Mouse (Mus musculus) ES-CJ7 (cell line): ENCODE data around the gene Gm5941.
"Not testable (repeated sequence)": the region's sequence is repeated elsewhere in the genome, so short reads cannot be mapped to it uniquely, and the experiment has no call there.

Experiments
- DNase-seq: peaks from one replicate; pipeline ENCODE4 v3.0.0; 2011; ENCODE audit warnings: low read depth, low spot score

Gm5941 gene

DNA sequence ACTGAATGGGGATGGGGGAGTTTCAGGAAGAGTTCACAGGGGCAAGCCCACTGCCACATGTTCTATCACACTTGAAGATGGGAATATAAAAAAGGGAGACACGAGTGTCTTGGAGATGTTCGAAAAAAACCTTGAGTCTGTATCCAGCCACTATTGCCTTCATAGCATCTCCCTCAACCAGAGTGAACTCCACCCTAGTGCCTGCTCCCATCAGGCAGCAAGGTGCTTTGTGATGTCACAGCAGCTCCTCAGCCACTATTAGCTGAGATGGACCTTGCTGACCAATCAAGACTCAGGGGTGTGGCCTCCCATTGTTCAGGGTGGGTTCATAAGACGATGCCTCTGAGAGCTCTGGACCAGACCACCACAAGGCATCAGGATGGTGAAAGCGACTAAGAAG, at the start of gene Gm5941:
TSS of gene Gm5941 (plus strand) at position 301 of the 400 bp plus-strand sequence.
- DNase-seq: not testable (repeated sequence)

DNA sequence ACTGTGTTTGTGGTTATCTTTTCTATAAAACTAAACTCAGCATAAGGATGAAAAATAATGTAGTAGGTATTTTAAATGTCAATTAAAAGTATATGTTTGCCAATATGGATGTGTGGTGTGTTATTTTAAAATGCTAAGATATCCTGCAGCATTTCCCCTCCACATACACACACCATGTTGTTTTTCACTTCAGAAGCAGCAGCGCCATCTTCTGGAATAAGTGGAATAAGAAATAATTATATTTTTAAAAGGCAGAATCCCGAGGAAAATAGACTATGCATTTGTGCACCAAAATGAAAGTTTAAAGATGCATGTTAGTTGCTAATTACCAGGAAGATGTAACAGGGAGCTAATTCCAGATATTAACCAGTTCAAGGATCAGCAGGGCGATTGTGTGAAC, 29.3 kb upstream of the Gm5941 start:
- no peak for DNase-seq

DNA sequence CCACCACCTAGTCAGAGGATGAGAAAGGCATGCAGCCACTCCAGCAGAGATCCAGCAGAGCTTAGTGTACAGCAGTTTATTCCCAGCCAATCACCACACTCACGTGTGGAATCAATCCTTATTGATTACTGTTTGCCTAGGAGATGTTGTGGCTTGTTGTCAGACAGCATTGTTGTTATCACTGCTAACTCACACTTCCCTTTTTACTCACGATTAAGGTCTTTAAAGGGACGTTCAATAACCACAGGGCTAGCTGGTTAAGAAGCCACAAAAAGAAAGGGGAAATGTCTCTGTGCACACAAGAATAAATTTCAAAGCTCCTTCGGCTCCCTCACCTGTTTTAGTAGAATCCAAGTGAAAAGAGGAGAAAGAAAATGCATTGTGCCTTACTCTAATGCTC, 25.0 kb upstream of the Gm5941 start:
- no peak for DNase-seq

DNA sequence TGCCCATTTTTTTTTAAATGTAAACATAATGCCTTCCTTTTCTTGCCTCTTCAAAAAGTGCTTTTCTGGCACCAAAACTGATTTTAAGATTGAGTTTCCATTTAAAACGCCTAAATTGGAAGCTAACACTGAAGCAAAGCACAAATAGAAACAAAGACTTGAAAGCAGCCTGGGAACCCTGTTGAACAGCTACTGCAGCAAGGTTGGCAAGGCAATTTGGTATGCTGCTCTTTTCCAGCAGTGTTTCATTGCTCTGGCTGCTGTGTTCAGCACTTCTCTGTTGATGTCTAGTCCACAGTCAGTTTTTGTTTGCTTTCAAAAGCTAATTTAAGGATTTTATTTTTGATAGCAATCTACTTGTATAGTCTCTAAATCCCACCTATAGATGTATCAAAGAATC, 8.5 kb downstream of the Gm5941 start:
- no peak for DNase-seq

DNA sequence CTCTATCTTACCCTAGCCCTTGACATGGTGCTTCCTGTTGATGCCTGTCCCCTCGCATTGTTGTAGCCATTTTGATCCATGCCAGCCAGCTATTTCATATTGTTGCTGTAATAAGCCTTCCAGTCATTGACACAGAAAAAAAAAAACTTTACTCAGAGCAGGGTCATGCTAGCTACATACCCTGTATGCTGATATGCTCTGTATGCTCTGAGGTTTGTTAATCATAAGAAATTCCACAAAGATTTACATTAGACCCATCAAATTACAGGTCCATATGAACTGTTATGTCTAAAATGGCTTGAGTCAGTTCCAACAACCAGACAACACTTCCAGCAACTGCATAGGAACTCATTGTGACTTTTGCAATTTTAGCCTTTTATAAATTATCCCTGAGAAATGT, 38.1 kb downstream of the Gm5941 start:
- DNase-seq: no peak
